Mouse (Mus musculus) duodenum, adult 2 months (tissue): Measurements from ENCODE around the gene Als2cl. TPM values are rescaled to one million over a fixed set of nuclear protein-coding genes. Genes with fewer than 3 reads are reported as not detected.

Experiments
- polyA plus RNA-seq: library from polyadenylated mRNA; depleted of rRNA; stranded (reverse); fragments of >200 nt; gene quantifications from 2 replicates; pipeline ENCODE4 v1.2.3, GENCODE M21; 2012; ENCODE audit warnings: low replicate concordance; rRNA removed

Gene Als2cl
- 10.9 and 41.2 TPM in 2 replicates for polyA plus RNA-seq

GRCm38 (mm10) chr9:110879191-110879920 is at the start of gene Als2cl:
TSS of gene Als2cl (plus strand) at chr9:110879870.

GRCm38 (mm10) chr9:110834411-110834810 is 45.3 kb upstream of the Als2cl start, which contains the start of gene Prss45:
TSS of gene Prss45 (plus strand) at chr9:110834588.

DNA sequence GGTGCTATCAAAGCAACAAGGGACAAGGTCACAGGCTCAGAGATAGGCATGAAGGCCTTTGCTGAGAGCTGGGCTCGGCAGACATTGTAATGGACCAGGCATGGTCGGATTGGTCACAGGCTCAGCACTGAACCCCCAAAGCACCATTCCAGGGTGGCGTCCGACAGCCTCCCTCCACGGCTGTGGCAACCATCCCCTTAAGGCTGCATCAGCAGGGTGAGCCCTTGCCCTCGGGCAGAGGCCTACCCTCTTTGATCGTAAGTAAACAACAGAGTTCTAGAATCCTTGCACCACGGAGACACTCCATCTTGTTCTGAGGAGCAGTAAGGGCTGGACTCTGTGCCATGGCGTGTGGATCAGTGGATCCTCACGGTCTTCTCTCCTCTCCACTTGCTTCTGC is 35.5 kb upstream of the Als2cl start, which contains the start of gene Prss46:
Gene Prss46 (plus strand): TSS at position 301 of the 400 bp plus-strand sequence.

GRCm38 (mm10) chr9:110857781-110858472 is 21.7 kb upstream of the Als2cl start, which contains the start of gene Prss50:
TSS of gene Prss50 (plus strand) at chr9:110857967.

GRCm38 (mm10) chr9:110879998-110880561 is 410 bp downstream of the Als2cl start, which contains the start of gene Tmie:
TSS of gene Tmie (minus strand) at chr9:110880113.

GRCm38 (mm10) chr9:110916786-110917185 is 37.1 kb downstream of the Als2cl start, which contains the start of gene Fam240a:
TSS of gene Fam240a (minus strand) at chr9:110916861.

DNA sequence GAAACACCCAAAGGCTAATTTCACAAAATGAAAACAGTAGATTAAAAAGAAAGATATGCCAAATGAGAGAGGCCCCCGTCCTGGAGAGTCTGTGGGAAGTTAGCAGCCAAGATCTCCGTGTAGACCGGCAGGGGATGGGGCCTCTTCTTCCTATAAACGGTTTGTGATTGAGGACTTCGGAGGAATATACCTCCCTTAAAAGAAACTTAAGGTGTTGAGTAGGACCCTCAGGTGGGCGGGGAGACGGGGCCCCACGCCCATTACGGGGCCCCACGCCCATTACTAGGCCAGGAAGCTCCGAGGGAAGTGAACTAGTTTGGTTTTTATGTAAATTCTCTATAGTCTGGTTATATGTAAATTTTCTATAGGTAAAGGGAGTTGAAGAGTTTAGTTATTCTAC is 66.3 kb downstream of the Als2cl start, which contains the start of gene Tdgf1:
Gene Tdgf1 (minus strand): TSS at position 233 of the 400 bp plus-strand sequence.

Other genes with a start within 250 kb of the Als2cl start
- gene Nbeal2, start 225.7 kb upstream of the Als2cl start, polyA plus RNA-seq = 17.1 and 41.5 TPM in 2 replicates
- gene Ccdc12, start 223.4 kb upstream of the Als2cl start, polyA plus RNA-seq = 54.2 and 81.1 TPM in 2 replicates
- gene Myl3, start 138.0 kb upstream of the Als2cl start, polyA plus RNA-seq = not detected in 2 replicates
- 8.9 and 9.3 TPM in 2 replicates for gene Pth1r, start 132.7 kb upstream of the Als2cl start, polyA plus RNA-seq
- not detected in 2 replicates for gene Prss42, start 81.7 kb upstream of the Als2cl start, polyA plus RNA-seq
- gene Prss44, start 65.9 kb upstream of the Als2cl start, polyA plus RNA-seq = not detected in 2 replicates
- not detected in 2 replicates for gene Prss43, start 53.2 kb upstream of the Als2cl start, polyA plus RNA-seq
- gene Prss45, start 45.3 kb upstream of the Als2cl start, polyA plus RNA-seq = not detected in 2 replicates
- not detected in 2 replicates for gene Prss46, start 35.4 kb upstream of the Als2cl start, polyA plus RNA-seq
- gene Prss50, start 21.9 kb upstream of the Als2cl start, polyA plus RNA-seq = 0.18 TPM in 1 of 2 replicates, not detected in the other
- gene Tmie, start 243 bp downstream of the Als2cl start, polyA plus RNA-seq = 1.4 and 3.2 TPM in 2 replicates
- gene Fam240a, start 37.0 kb downstream of the Als2cl start, polyA plus RNA-seq = not detected in 2 replicates
- gene Tdgf1, start 66.3 kb downstream of the Als2cl start, polyA plus RNA-seq = not detected in 2 replicates
- 0.23 TPM in 1 of 2 replicates, not detected in the other for gene Lrrc2, start 71.7 kb downstream of the Als2cl start, polyA plus RNA-seq
- 1.1 and 2.0 TPM in 2 replicates for gene Rtp3, start 110.7 kb downstream of the Als2cl start, polyA plus RNA-seq
- 0.33 and 3.0 TPM in 2 replicates for gene Ltf, start 139.4 kb downstream of the Als2cl start, polyA plus RNA-seq
- gene Ccrl2, start 177.6 kb downstream of the Als2cl start, polyA plus RNA-seq = 2.1 and 2.9 TPM in 2 replicates
- 8.3 and 10.2 TPM in 2 replicates for gene Lrrfip2, start 237.7 kb downstream of the Als2cl start, polyA plus RNA-seq